Mouse (Mus musculus) neural tube, embryonic 10.5 days (tissue): ENCODE data around the gene Rps29.

Experiments
- DNase-seq: peaks from one replicate; pipeline ENCODE4 v3.0.0-alpha.2; 2017; ENCODE audit warnings: low spot score; ENCODE audit errors: extremely low spot score

Rps29 gene

GRCm38 (mm10) chr12:69130486-69130885 is 28.5 kb downstream of the Rps29 start:
- DNase-seq: no peak

DNA sequence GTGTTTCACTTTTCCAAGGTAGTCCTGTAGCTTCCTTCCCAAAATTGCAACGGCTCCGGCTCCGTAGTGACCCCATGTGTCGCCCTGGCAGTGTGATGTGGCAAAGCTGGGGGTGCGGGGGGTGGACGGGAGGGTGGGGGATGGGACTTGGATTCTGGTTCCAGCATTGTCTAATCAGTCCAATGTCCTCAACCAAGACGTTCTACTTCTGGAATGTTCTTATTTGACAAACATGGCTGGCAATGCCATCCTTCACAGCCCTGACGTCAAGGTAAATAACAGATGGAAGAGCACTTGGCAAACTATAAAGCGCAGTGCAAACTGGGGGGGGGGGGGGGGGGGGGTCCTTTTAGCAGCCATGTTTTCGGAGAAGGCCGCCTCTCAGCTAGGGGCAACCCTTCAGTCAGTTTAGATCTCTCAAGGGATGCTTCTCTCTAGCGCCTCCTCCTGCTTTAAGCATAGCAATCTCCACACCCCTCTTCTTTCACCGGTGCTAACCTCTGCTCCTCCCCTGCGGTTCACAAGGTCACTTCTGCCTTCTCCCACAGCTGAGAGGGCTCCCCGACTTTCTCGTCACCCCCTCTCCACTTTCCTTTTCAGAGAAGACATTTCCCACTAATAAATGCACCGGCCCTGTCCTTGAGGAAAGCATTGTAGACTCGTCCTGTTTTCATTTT is 29.2 kb downstream of the Rps29 start:
- no peak for DNase-seq

- no peak for DNase-seq
These were observed 31.4 kb downstream of the Rps29 start for GRCm38 (mm10) chr12:69127626-69128025.

- no peak for DNase-seq
These were observed 31.8 kb downstream of the Rps29 start for GRCm38 (mm10) chr12:69127170-69127569.

DNA sequence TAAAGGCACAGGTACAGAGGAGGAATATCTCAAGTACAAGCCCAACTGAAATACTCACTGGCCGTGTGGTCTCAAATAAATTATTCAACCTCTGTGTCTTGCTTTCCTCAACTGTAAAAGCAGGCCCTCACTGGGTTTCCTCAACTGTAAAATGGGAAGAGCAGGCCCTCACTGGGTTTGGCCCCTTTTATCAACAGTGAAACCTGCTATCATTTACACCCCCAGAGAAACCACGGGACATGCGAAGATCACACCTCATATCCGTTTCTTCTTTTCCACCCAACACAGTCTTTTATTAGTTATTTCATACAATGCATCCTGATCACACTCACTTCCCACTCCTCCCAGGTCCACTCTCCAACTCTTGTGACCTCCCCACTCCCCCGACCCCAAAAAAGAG is 33.9 kb downstream of the Rps29 start:
- no peak for DNase-seq

- no peak for DNase-seq
These were observed 36.2 kb downstream of the Rps29 start for GRCm38 (mm10) chr12:69122801-69123200.

DNA sequence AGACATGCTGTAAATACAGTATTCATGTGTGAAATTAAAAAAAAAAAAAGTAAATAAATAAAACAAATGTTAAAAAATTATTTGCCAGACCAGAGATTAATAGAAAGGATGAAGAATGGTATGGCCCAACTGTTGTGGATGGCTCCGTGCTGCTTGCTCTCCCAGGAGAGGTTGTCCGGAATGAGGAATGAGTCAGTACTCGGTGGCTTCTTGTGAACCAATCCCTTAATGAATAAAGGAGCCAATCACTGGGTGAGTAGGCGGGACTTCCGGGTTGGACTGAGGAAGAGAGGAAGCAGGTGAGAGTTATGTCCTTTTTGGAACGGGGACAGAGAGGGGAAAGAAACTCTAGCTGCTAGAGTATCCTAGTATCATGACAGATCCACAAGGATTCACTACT is 39.1 kb downstream of the Rps29 start:
- DNase-seq: no peak
